Mouse (Mus musculus): ENCODE results near the gene Rftn2. TPM values are rescaled to one million over a fixed set of nuclear protein-coding genes. Genes with fewer than 3 reads are reported as not detected.
A peak's percentile ranks its signal among the peaks of the same experiment; 100 is the strongest.

Rftn2 gene
- total and polyA plus RNA-seq, 2 experiments from 2014 or later: 11.2 to 14.9 TPM

DNA sequence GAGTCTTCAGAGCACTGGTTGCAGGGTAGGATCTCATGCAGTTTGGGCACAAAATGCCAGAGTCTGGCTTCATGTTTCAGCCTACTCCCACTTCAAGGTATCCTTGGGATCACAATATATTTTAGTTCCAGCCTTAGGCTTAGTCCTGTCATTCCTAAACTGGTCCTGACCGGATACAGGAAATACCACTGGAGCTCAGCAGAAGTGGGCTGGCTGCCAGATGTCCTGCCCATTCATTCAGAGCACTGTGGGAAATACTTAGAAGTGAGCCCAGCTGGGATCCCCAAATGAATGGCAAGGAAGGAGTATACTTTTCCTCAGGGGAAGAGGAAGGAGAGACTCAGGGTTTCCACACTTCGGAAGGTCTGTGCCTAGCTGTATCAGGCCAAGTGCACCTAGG is 33.3 kb downstream of the Rftn2 start:
- Histone ChIP-seq H3K4me2 (ENCODE audit: low read depth, low read length) (no peak overlapping the region), H3K4me1 (ENCODE audit: insufficient read depth, low read length) (peaks cover 11% of the 10 kb centered on the region), H3K27ac (peak overlapping the region; percentile 27; the same call in 1 of the 2 replicates), H3K36me3 (ENCODE audit: insufficient read depth, low read length) (no peaks in the 10 kb centered on the region), H3K27me3 (ENCODE audit: insufficient read depth, low read length) (no peaks in the 10 kb centered on the region), H3K4me3 (ENCODE audit: low read length) (no peak overlapping the region), H3K9me3 (ENCODE audit: low read length) (no peaks in the 10 kb centered on the region), H3K9ac (replicated peaks; ENCODE audit: low read length) (no peak overlapping the region)
- ATAC-seq (peak; percentile 58), DNase-seq (ENCODE audit: low spot score) (peak; percentile 45)
- WGBS: 35% methylated on average over 2 of the region's 2 CpGs
- no peak for TF ChIP-seq CTCF (IDR thresholded peaks at IDR 0.05; ENCODE audit: low read depth)

DNA sequence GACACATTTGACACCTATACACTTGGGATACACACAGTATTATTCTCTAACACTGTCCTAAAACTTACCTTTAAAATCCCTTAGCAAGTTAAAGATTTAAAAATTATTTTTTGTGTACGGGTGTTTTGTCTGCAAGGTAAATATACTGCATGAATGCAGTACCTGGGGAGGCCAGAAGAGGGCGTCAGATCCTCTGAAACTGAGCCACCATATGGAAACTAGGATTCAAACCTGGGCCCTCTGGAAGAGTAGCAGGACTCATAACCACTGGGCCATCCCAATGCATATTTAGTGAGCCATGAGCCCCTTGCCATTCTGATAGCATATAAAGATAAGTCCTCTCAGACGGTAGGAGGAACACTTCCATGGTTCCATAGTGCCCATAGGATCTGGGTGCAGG is 33.8 kb downstream of the Rftn2 start:
- H3K9me3 ChIP-seq (ENCODE audit: low read length): no peaks in the 10 kb centered on the region
- ATAC-seq (no peak), DNase-seq (ENCODE audit: low spot score) (no peak)
- no peak overlapping the region for H3K4me3 ChIP-seq (ENCODE audit: low read length)
- H3K4me2 ChIP-seq (ENCODE audit: low read depth, low read length): no peak overlapping the region
- no peaks in the 10 kb centered on the region for H3K36me3 ChIP-seq (ENCODE audit: insufficient read depth, low read length)
- H3K27ac ChIP-seq: no peak overlapping the region; the same call in 1 of the 2 replicates
- H3K9ac ChIP-seq (replicated peaks; ENCODE audit: low read length): no peak overlapping the region
- H3K27me3 ChIP-seq (ENCODE audit: insufficient read depth, low read length): no peaks in the 10 kb centered on the region
- peaks cover 11% of the 10 kb centered on the region for H3K4me1 ChIP-seq (ENCODE audit: insufficient read depth, low read length)
- WGBS: 61% methylated on average over 3 of the region's 3 CpGs
- peak; percentile 65 for TF ChIP-seq CTCF (IDR thresholded peaks at IDR 0.05; ENCODE audit: low read depth)

GRCm38 (mm10) chr1:55192015-55192414 is 34.6 kb downstream of the Rftn2 start:
- Histone ChIP-seq H3K9me3 (ENCODE audit: low read length) (no peaks in the 10 kb centered on the region), H3K4me2 (ENCODE audit: low read depth, low read length) (peak overlapping the region; percentile 56), H3K9ac (replicated peaks; ENCODE audit: low read length) (peak overlapping the region; percentile 28; the same call in 1 of the 2 replicates), H3K4me1 (ENCODE audit: insufficient read depth, low read length) (peaks cover 11% of the 10 kb centered on the region), H3K27ac (0 out of 2 replicates have a peak overlapping the region, but pooled peaks have one; percentile 32), H3K4me3 (ENCODE audit: low read length) (peak overlapping the region; percentile 26), H3K27me3 (ENCODE audit: insufficient read depth, low read length) (no peaks in the 10 kb centered on the region), H3K36me3 (ENCODE audit: insufficient read depth, low read length) (no peaks in the 10 kb centered on the region)
- ATAC-seq: peak; percentile 52; the same call in 1 of the 2 replicates
- DNase-seq (ENCODE audit: low spot score): no peak
- 10% methylated on average over 8 of the region's 8 CpGs for WGBS
- no peak for TF ChIP-seq CTCF (IDR thresholded peaks at IDR 0.05; ENCODE audit: low read depth)

DNA sequence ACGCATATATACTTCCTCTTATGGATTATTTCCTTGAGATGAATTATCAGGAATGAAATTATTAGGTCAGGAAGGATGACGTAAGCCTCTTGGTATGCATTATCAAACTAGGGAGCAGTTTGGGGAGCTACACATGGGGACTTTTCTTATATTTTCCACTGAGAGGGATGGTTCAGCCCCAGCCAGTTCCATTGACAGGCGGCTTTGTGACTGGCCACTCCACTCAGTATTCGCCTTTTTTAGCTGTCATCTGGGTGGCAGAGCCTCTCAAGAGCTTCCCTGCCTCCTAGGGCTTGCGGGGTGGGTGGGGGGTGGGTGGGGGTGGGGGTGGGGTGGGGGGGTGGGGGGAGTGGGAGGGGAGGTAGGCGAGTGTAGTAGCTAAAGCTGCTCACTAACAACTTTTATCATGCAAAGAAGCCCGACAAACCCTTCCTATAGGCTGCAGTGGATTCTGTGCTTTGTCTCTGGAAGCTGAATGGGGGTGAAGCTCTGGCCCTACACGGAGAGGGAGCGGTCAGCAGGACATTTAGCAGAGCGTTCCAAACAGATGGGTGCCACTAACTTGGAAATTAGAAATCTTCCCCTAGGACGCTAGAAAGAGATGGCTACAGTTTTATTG is 39.9 kb downstream of the Rftn2 start:
- TF ChIP-seq CTCF (IDR thresholded peaks at IDR 0.05; ENCODE audit: low read depth): no peak
- WGBS: 20% methylated on average over 11 of the region's 11 CpGs
- H3K9me3 ChIP-seq (ENCODE audit: low read length): no peaks in the 10 kb centered on the region
- H3K4me1 ChIP-seq (ENCODE audit: insufficient read depth, low read length): no peaks in the 10 kb centered on the region
- H3K36me3 ChIP-seq (ENCODE audit: insufficient read depth, low read length): no peaks in the 10 kb centered on the region
- no peak for DNase-seq (ENCODE audit: low spot score)
- no peak overlapping the region for H3K9ac ChIP-seq (replicated peaks; ENCODE audit: low read length)
- ATAC-seq: no peak
- no peak overlapping the region for H3K4me2 ChIP-seq (ENCODE audit: low read depth, low read length)
- no peak overlapping the region for H3K27ac ChIP-seq
- H3K4me3 ChIP-seq (ENCODE audit: low read length): no peak overlapping the region
- no peaks in the 10 kb centered on the region for H3K27me3 ChIP-seq (ENCODE audit: insufficient read depth, low read length)

- no peaks in the 10 kb centered on the region for H3K27me3 ChIP-seq (ENCODE audit: insufficient read depth, low read length)
- H3K9ac ChIP-seq (replicated peaks; ENCODE audit: low read length): no peak overlapping the region
- TF ChIP-seq CTCF (IDR thresholded peaks at IDR 0.05; ENCODE audit: low read depth): peak; percentile 32
- no peaks in the 10 kb centered on the region for H3K36me3 ChIP-seq (ENCODE audit: insufficient read depth, low read length)
- no peak overlapping the region for H3K27ac ChIP-seq
- 0 out of 2 replicates have a peak, but pooled peaks cover 1% of the 10 kb centered on the region for H3K9me3 ChIP-seq (ENCODE audit: low read length)
- H3K4me1 ChIP-seq (ENCODE audit: insufficient read depth, low read length): no peaks in the 10 kb centered on the region
- H3K4me2 ChIP-seq (ENCODE audit: low read depth, low read length): no peak overlapping the region
- no peak for ATAC-seq
- WGBS: 88% methylated on average over 6 of the region's 6 CpGs
- H3K4me3 ChIP-seq (ENCODE audit: low read length): no peak overlapping the region
- no peak for DNase-seq (ENCODE audit: low spot score)
Observed at GRCm38 (mm10) chr1:55185718-55186117, 40.9 kb downstream of the Rftn2 start.

DNA sequence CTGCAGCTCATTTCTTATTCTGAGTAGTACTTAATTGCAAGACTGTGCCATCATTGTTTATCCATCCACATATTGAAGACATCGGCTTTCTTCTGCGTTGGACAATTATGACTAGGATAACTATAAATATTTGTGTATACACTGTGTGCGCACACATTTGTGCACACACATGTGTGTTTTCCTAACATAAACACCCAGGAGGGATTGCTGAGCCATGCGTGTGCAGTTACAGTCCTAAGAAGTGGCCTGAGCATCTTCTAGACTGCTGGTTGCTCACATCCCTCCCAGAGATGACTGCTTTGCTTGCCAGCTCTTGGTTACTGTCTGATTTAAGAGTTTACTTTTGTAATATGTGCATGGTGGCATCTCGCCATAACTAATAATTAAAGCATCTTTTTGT is 44.2 kb downstream of the Rftn2 start:
- Histone ChIP-seq H3K27me3 (ENCODE audit: insufficient read depth, low read length) (no peaks in the 10 kb centered on the region), H3K27ac (no peak overlapping the region), H3K4me3 (ENCODE audit: low read length) (no peak overlapping the region), H3K9me3 (ENCODE audit: low read length) (0 out of 2 replicates have a peak, but pooled peaks cover 2% of the 10 kb centered on the region), H3K4me1 (ENCODE audit: insufficient read depth, low read length) (no peaks in the 10 kb centered on the region), H3K9ac (replicated peaks; ENCODE audit: low read length) (no peak overlapping the region), H3K36me3 (ENCODE audit: insufficient read depth, low read length) (no peaks in the 10 kb centered on the region), H3K4me2 (ENCODE audit: low read depth, low read length) (no peak overlapping the region)
- ATAC-seq: no peak
- 92% methylated on average over 5 of the region's 5 CpGs for WGBS
- TF ChIP-seq CTCF (IDR thresholded peaks at IDR 0.05; ENCODE audit: low read depth): no peak
- DNase-seq (ENCODE audit: low spot score): no peak

- 85% methylated on average over 5 of the region's 5 CpGs for WGBS
- H3K9ac ChIP-seq (replicated peaks; ENCODE audit: low read length): no peak overlapping the region
- no peak overlapping the region for H3K27ac ChIP-seq
- DNase-seq (ENCODE audit: low spot score) (no peak), ATAC-seq (no peak)
- TF ChIP-seq CTCF (IDR thresholded peaks at IDR 0.05; ENCODE audit: low read depth): peak; percentile 22
- no peak overlapping the region for H3K4me3 ChIP-seq (ENCODE audit: low read length)
- no peaks in the 10 kb centered on the region for H3K36me3 ChIP-seq (ENCODE audit: insufficient read depth, low read length)
- no peak overlapping the region for H3K4me2 ChIP-seq (ENCODE audit: low read depth, low read length)
- 0 out of 2 replicates have a peak, but pooled peaks cover 2% of the 10 kb centered on the region for H3K9me3 ChIP-seq (ENCODE audit: low read length)
- H3K27me3 ChIP-seq (ENCODE audit: insufficient read depth, low read length): no peaks in the 10 kb centered on the region
- no peaks in the 10 kb centered on the region for H3K4me1 ChIP-seq (ENCODE audit: insufficient read depth, low read length)
Observed at GRCm38 (mm10) chr1:55179917-55180566, 46.5 kb downstream of the Rftn2 start.
